Mouse (Mus musculus): ENCODE results near the gene Vmn1r95. TPM values are rescaled to one million over a fixed set of nuclear protein-coding genes. Genes with fewer than 3 reads are reported as not detected.
"Not testable (repeated sequence)": the region's sequence is repeated elsewhere in the genome, so short reads cannot be mapped to it uniquely, and the experiment has no call there.

Vmn1r95 gene
- total RNA-seq (2021), result not detected
- not detected in 2 replicates for polyA plus RNA-seq (2012; rRNA removed)
- long read RNA-seq, result 0 reads

DNA sequence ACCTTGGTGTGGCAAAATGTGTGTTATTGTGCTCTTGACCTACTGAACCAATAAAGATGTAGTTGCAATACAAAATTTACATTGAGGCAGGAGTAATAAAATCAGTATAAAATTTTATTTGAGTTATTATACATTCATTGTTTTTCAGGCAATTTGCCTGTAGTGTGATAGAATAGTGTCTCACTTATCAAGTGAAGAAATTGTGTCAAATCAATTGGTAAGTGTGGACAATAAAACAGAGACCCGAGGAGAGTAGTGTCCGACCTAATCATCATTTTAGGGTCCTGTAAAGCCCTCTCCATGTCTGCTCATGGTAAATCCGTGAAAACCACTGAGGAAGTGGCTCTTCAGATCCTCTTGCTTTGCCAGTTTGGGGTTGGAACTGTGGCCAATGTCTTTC, at the start of gene Vmn1r95:
Gene Vmn1r95 (plus strand): TSS at position 301 of the 400 bp plus-strand sequence.
- not testable (repeated sequence) for DNase-seq

DNA sequence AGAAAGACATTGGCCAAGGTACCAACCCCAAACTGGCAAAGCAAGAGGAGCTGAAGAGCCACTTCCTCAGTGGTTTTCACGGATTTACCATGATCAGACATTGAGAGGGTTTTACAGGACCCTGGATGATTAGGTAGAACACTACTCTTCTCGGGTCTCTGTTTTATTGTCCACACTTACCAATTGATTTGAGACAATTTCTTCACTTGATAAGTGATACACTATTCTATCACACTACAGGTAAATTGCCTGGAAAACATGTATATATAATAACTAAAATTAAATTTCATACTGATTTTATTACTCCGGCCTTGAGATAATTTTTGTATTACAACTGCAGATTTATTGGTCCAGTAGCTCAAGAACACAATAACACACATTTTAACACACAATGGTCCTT, 25.2 kb upstream of the Vmn1r95 start, which contains the start of gene Vmn1r94:
Gene Vmn1r94 (minus strand): TSS at position 101 of the 400 bp plus-strand sequence.
- not testable (repeated sequence) for DNase-seq

DNA sequence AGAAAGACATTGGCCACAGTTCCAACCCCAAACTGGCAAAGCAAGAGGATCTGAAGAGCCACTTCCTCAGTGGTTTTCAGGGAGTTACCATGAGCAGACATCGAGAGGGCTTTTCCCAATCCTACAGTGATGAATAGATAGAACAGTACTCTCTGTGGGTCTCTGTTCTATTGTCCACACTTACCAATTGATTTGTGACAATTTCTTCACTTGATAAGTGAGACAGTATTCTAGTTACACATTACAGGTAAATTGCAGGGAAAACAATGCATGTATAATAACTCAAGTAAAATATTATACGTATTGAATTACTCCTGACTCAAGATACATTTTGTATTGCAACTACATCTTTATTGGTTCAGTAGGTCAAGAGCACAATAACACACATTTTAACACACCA, 12.0 kb downstream of the Vmn1r95 start, which contains the start of gene Gm6164:
Gene Gm6164 (minus strand): TSS at position 101 of the 400 bp plus-strand sequence.
- DNase-seq, result not testable (repeated sequence)

DNA sequence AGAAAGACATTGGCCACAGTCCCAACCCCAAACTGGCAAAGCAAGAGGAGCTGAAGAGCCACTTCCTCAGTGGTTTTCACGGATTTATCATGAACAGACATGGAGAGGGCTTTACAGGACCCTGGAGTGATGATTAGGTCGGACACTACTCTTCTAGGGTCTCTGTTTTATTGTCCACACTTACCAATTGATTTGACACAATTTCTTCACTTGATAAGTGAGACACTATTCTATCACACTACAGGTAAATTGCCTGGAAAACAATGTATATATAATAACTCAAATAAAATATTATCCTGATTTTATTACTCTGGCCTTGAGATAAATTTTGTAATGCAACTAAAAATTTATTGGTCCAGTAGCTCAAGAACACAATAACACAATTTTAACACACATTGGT, 40.2 kb downstream of the Vmn1r95 start, which contains the start of gene Gm4498:
Gene Gm4498 (minus strand): TSS at position 101 of the 400 bp plus-strand sequence.
- DNase-seq, result not testable (repeated sequence)

Other genes starting within 250 kb of the Vmn1r95 start
- not detected for gene Igsf23, start 243.0 kb upstream of the Vmn1r95 start, total RNA-seq (2021)
- gene Igsf23, start 243.0 kb upstream of the Vmn1r95 start, polyA plus RNA-seq (2012; rRNA removed), result 0.12 TPM in 1 of 2 replicates, not detected in the other
- gene Ceacam20, start 228.3 kb upstream of the Vmn1r95 start, total RNA-seq (2021), result not detected
- gene Ceacam20, start 228.3 kb upstream of the Vmn1r95 start, polyA plus RNA-seq (2012; rRNA removed), result 0.03 TPM in 1 of 2 replicates, not detected in the other
- gene Nlrp9b, start 202.2 kb upstream of the Vmn1r95 start, total RNA-seq (2021), result not detected
- gene Nlrp9b, start 202.2 kb upstream of the Vmn1r95 start, polyA plus RNA-seq (2012; rRNA removed), result not detected in 2 replicates
- not detected for gene Vmn1r91, start 94.0 kb upstream of the Vmn1r95 start, total RNA-seq (2021)
- gene Vmn1r91, start 94.0 kb upstream of the Vmn1r95 start, polyA plus RNA-seq (2012; rRNA removed), result not detected in 2 replicates
- not detected for gene Gm16442, start 71.1 kb upstream of the Vmn1r95 start, total RNA-seq (2021)
- gene Gm16442, start 71.1 kb upstream of the Vmn1r95 start, polyA plus RNA-seq (2012; rRNA removed), result not detected in 2 replicates
- not detected for gene Vmn1r93, start 54.6 kb upstream of the Vmn1r95 start, total RNA-seq (2021)
- not detected in 2 replicates for gene Vmn1r93, start 54.6 kb upstream of the Vmn1r95 start, polyA plus RNA-seq (2012; rRNA removed)
- not detected for gene Vmn1r94, start 25.3 kb upstream of the Vmn1r95 start, total RNA-seq (2021)
- gene Vmn1r94, start 25.3 kb upstream of the Vmn1r95 start, polyA plus RNA-seq (2012; rRNA removed), result not detected in 2 replicates
- not detected for gene Gm6164, start 11.9 kb downstream of the Vmn1r95 start, total RNA-seq (2021)
- not detected in 2 replicates for gene Gm6164, start 11.9 kb downstream of the Vmn1r95 start, polyA plus RNA-seq (2012; rRNA removed)
- gene Gm4498, start 40.1 kb downstream of the Vmn1r95 start, total RNA-seq (2021), result not detected
- gene Gm4498, start 40.1 kb downstream of the Vmn1r95 start, polyA plus RNA-seq (2012; rRNA removed), result not detected in 2 replicates
- gene Gm5890, start 69.1 kb downstream of the Vmn1r95 start, total RNA-seq (2021), result not detected
- not detected in 2 replicates for gene Gm5890, start 69.1 kb downstream of the Vmn1r95 start, polyA plus RNA-seq (2012; rRNA removed)
- not detected for gene Gm4133, start 140.4 kb downstream of the Vmn1r95 start, total RNA-seq (2021)
- gene Gm4133, start 140.4 kb downstream of the Vmn1r95 start, polyA plus RNA-seq (2012; rRNA removed), result not detected in 2 replicates
- not detected for gene Gm5728, start 181.7 kb downstream of the Vmn1r95 start, total RNA-seq (2021)
- not detected in 2 replicates for gene Gm5728, start 181.7 kb downstream of the Vmn1r95 start, polyA plus RNA-seq (2012; rRNA removed)
- not detected for gene Vmn1r100, start 224.2 kb downstream of the Vmn1r95 start, total RNA-seq (2021)
- not detected in 2 replicates for gene Vmn1r100, start 224.2 kb downstream of the Vmn1r95 start, polyA plus RNA-seq (2012; rRNA removed)
- not detected for gene Vmn1r101, start 248.9 kb downstream of the Vmn1r95 start, total RNA-seq (2021)
- gene Vmn1r101, start 248.9 kb downstream of the Vmn1r95 start, polyA plus RNA-seq (2012; rRNA removed), result not detected in 2 replicates

Data from adrenal gland, adult 2 months (tissue).